Mouse (Mus musculus) lung, postnatal 0 days (tissue): ENCODE results near the gene Car3.

Experiments
- CTCF ChIP-seq: IDR thresholded peaks from 2 replicates; pipeline ENCODE4 v1.5.1; 2016; ENCODE audit warnings: antibody characterized with exemption, mild to moderate bottlenecking
- EP300 ChIP-seq: IDR thresholded peaks from 2 replicates; pipeline ENCODE4 v1.6.1; 2016; ENCODE audit warnings: antibody characterized with exemption, mild to moderate bottlenecking, control low read depth

DNA sequence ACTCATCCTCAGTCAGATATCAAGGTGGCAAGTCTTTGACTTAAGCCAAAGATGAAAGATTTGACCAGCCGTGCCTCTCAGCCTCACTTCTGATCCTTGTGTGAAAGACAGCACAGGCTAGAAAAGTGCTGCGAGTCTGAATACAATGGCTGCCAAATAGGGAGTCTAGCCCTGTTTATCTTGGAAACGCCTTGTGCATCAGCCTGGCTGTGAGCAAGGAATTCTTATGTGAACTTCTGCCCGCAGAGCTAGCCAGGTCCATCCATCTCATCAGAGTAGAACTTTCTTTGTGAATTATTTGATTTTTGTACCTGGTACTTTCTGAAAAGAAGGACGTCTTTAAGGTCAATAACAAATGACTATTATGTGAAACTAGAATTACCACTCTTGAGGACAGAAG lies 9.3 kb upstream of the Car3 start:
- TF ChIP-seq CTCF (no peak), EP300 (no peak)
